Mouse (Mus musculus) 3134 (cell line): ENCODE measurements at regions not wholly inside any gene's neighbourhood (a gene's known extent, or its start where the extent isn't known, plus 50 kb on each side); places are given as distances from the start of the nearest gene placed in this dataset.

ENCODE experiments used
- DNase-seq: peaks from one replicate; pipeline ENCODE4 v3.0.0-alpha.2; 2011; ENCODE audit warnings: low spot score; ENCODE audit not compliant: insufficient read length; ENCODE audit errors: extremely low read depth

- peak; percentile 14 for DNase-seq
Measured at GRCm38 (mm10) chr11:20460501-20460921, 82.5 kb upstream of the Sertad2 start.

- no peak for DNase-seq
Measured at GRCm38 (mm10) chr11:20462076-20462475, 81.0 kb upstream of the Sertad2 start.

DNA sequence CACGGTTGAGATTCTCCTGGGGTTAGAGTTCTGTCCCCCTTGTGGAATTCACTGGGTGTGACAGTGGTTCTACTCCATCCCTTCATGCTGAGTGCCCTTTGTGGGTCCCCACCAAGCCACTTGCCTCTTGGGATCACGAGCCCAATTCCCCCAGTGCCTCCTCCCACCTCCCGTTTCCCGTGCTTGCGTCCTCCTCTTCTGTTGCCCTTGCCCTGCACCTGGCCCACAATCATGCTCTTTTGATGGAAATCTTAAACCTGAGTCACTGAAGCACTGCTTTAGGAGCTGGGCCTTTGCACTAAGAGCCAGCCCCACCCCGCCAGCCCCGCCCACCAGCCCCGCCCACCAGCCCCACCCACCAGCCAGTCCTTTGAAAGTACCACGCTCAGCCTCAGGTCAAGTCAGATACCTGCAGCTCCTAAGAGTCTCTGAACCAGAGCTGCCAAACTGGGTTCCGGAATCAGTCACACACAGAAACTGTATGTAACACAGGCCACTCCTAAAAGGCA, 79.8 kb upstream of the Sertad2 start:
- peak; percentile 36 for DNase-seq

GRCm38 (mm10) chr11:20464564-20464963, 78.5 kb upstream of the Sertad2 start:
- DNase-seq: no peak

DNA sequence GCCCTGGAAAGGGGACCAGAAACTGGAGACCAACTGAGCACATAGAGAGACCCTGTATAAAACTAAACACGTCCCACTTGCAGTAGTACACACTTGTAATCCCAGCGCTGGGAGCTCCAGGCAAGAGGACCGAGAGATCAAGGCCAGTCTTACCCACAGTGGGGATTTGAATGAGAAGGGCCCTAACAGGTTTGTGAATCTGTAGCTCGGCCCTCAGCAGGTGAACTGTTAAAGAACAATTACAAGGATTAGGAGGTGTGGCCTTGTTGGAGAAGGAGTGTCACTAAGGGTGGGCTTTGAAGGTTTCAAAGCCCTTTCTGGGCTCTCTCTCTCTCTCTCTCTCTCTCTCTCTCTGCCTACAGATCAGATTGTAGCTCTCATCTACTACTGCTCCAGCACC, 76.5 kb upstream of the Sertad2 start:
- DNase-seq: no peak

DNA sequence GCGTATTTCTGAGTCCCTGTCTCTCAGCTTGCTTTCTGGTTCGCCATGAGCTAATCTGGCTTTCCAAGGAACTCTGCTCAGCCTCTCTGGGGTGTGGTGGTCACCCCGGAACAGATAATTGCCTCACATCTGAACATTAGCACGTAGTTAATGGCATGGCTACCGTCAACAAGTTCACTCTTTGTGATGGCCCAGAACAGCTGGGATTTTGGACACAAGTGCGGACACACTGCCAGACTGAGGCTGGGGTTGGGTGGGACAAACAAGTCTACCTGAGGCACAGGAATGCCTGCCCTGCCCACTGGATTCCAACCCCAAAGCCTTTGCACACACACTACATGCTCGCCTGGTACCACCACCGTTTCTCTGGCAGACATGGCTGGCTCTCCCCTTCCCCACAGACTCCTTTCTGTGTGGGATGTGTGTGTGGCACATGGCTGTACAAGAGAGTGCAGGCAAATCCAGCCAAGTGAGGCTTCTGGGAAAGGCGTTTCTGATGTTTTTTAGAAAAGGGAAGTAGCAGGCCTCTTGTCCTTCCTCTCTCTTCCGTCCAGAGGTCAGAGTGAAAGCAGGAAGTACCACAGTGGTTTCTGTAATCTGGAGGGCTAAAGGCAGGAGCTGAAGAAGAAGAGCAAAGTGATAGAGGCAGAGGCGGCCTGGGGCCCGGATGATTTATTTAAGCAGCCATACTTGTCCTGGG, 74.6 kb upstream of the Sertad2 start:
- DNase-seq: no peak

DNA sequence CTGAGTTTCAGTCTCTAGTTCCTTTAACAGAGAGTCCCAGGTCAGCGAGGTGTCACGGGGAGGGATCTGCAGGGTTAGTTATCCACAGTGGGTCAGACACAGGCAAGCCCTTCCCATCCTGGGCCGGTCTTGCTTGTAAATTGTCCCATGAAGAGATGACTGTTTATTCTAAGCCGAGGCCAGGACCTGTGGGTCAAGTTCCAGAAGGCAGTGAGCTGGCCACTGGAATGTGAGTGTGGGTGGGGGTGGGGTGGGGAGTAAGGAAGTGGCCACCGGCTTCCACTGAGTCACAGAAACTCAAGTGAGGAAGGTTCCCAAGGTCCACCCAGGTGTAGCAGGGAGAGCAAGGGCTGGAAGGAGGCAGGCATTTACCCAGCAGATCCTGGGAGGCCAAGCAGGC, 73.7 kb upstream of the Sertad2 start:
- DNase-seq: peak; percentile 77

DNA sequence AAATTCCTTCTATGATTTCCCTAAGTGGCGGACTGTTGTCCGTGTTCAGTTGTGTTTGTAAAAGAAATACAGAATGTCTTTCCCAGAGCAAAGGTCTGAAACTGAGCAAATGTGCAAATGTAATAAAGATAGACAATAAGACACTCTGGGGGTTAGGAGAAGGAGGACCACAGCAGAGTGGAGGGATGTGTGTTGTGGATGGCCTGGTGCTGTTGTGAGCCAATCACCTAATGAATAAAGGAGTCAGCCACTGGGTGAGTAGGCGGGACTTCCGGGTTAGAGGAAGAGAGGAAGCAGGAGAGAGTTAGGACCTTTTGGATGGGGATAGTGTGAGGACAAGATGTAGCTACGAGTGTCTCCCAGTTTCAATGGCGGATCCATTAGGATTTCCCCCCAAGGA, 72.7 kb upstream of the Sertad2 start:
- DNase-seq: no peak

DNA sequence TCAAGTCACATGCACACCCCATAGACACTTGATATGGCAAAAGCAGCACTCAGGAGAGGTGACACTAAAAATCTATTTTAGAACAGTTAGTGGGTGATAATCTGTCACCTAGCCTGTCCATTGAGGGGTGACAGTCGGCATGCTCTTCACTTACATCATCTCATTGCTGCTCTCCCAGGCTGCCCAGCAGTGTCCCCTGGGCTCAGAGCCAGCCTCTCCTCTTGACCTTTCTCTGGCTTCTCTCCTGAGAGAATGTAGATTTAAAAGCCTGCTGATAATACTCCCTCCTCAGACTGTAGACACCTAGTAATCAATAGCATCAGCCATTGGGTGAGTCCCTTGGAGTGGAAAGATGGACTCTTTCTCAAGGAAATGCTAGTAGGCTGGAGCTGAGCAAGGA, 70.7 kb upstream of the Sertad2 start:
- no peak for DNase-seq

DNA sequence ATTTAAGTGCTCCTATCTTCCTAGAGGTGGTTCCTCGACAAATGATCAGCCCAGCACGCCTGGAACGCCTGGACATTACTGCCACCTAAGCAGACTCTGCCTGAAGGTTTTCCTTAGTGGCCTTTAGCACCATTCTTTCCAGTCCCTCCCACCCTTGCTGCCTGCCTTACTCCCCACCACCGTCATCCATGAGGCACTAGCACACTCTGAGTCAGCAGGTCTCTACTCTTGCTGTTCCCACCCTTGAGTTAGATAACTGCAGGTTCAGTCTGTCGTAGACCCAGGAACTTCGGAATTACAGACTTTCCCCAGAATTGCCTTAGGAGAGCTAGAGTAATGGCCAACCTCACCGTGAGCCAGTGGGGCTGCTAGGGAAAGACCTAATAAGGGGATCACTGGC, 67.4 kb upstream of the Sertad2 start:
- no peak for DNase-seq

GRCm38 (mm10) chr11:20476494-20476893, 66.6 kb upstream of the Sertad2 start:
- DNase-seq: no peak

GRCm38 (mm10) chr11:20477183-20478037, 65.6 kb upstream of the Sertad2 start:
- peak; percentile 91 for DNase-seq

DNA sequence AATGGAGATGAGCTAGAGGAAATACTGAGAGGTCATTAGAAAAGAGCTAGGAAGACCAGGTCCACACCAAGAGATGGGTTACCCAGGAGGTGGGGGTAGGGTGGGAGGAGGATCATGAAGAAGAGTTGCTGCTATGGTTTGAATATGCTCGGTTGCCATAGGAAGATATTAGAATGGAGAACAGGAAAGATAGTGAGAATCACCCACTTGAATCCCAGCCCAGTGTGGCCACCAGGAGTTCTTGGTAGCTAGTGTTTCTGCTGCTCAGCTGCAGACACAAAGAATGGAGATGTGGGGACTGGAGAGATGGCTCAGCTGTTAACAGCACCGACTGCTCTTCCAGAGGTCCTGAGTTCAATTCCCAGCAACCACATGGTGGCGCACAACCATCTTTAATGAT, 62.4 kb upstream of the Sertad2 start:
- DNase-seq: no peak

GRCm38 (mm10) chr11:20485371-20485770, 57.7 kb upstream of the Sertad2 start:
- DNase-seq: no peak
